Mouse (Mus musculus): ENCODE results near the gene Lamtor3.

DNA sequence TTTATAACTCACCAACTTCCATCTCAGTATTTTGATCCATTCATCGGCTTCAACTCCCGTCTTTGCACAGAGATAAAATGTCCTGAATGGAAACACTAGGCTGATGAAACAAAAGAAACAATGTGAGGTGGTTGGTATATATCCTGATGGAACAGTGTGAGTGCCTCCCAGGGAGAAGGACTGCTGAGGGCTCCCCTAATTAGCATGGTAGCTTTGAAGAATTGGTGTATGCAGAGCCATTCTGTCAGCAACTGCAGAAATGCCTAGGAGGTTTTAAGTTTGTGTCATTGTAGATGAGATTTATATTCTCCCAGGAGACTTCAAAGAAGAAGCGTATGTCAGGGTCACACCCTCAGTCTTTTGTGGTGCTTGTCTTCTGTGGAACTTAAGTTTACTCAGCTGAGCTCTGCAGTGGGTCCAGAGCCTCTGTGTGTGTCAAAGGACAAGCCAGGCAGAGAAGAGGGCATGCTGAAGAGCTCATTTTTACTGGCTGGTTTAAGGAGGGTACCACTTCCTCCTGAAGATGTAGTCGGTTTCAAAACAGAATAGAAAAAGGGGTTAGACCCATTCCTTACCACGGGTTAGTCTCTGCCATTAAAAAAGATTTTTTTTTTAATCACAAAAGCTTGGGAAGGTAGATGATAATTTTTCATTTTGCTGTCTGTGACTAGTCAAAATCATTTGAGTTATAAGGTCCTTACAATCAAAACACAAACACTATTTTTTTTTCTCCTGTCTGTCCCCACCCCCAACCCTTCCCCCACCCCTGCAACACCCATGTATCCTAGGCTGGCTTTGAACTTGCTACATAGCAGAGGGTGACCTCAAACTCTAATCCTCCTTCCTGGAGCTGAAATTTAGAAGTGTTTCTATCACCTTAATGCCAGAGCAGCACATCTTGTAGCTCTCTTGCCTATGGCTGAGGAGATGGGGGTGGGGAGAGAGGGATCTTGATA is 17.5 kb downstream of the Lamtor3 start:
- TF ChIP-seq CTCF (IDR thresholded peaks at IDR 0.05; ENCODE audit: extremely low read depth, insufficient read length, insufficient replicate concordance, low read depth, low read length) (no peak), POLR2A (IDR thresholded peaks at IDR 0.05; ENCODE audit: low read depth, low read length) (no peak)

All from small intestine, adult 2 months (tissue).